Comparison of ENCODE assay signal across 9 mouse cellular contexts in the genomic region with DNA sequence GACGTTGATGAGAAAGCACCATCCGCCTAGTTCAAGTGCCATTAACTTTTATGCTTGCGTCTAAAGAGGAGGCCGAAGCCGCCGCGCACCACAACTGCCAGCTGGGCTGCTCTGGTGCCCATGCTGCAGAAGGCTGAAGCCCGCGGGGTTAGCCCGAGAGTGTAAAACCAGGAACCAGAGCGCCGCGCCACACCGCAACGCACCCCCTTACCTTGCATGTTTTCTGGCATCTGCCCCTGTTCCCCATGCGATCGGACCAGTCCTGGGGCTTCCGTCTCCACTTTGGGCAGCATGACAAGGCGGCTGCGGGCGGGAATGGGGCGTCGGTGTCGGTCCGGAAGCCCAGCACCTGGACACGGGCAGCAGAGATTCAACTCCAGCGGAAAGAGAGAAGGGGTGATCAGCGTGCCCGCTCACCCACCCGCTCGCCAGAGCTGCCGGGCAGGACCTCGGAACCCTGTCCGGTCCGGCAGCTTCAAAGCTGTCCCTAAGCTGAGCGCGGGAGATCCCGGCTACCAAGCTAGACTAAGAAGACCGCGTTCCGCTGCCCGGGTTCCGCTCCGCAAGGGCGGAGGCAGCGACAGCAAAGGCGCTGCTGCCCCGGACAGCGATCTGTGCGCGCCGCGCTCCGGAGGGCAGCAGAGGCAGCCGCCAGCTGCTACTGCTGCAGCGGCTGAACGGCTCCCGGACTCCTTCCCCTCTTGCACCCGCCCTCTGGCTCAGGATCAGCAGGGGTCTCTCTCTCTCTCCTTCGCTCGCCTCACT. TPM values are rescaled to one million over a fixed set of nuclear protein-coding genes. Genes with fewer than 3 reads are reported as not detected.
DNase-seq lines count a peak whose midpoint lies in the region; ATAC-seq and TF ChIP-seq lines count a peak whose summit lies in the region.
"Had no signal": no experiment of that assay in that cellular context is flagged by ENCODE, and none has a peak within 500 bp of the region (broad histone marks: within the 10 kb centered on the region; RNA-seq: fewer than 3 reads in every experiment).

No protein-coding gene starts in this region.

- TF ChIP-seq CTCF in liver, adult 2 months (IDR thresholded peaks at IDR 0.05; ENCODE audit: low read depth, low read length): no peak

- peak; percentile 31 for DNase-seq in urinary bladder, adult 2 months (ENCODE audit: low spot score)
- no peak for DNase-seq in urinary bladder, postnatal 10 days (ENCODE audit: low spot score)
- DNase-seq in hindbrain, embryonic 11.5 days (ENCODE audit: low spot score): peak; percentile 78
- no peak for DNase-seq in liver, adult 2 months (ENCODE audit: extremely low read depth, low read depth, low spot score)
- no peak for DNase-seq in MN1 (ENCODE audit: low spot score)
- no peak for DNase-seq in cerebellum, adult 11 months

- no peak overlapping the region; the same call in 1 of the 2 replicates for H3K9ac ChIP-seq in embryonic facial prominence, embryonic 15.5 days
- H3K9ac ChIP-seq in hindbrain, embryonic 11.5 days (ENCODE audit: low read depth, low read length): peak overlapping the region; percentile 42; the same call in 1 of the 2 replicates
- H3K9ac ChIP-seq in liver, adult 2 months (ENCODE audit: low read depth, low read length): peak overlapping the region; percentile 97
- H3K9ac ChIP-seq in midbrain, embryonic 16.5 days (ENCODE audit: low read depth, low read length): peak overlapping the region; percentile 57; the same call in 1 of the 2 replicates

- TF ChIP-seq POLR2A in liver, adult 2 months (IDR thresholded peaks at IDR 0.05; ENCODE audit: extremely low read depth, insufficient read depth, low read length): 0 out of 2 replicates have a peak, but pooled peaks have one; percentile 39

- peak overlapping the region; percentile 48 for H3K4me3 ChIP-seq in embryonic facial prominence, embryonic 15.5 days (replicated peaks)
- peak overlapping the region; percentile 43 for H3K4me3 ChIP-seq in hindbrain, embryonic 11.5 days (ENCODE audit: low read depth, low read length)
- peak overlapping the region; percentile 84 for H3K4me3 ChIP-seq in liver, adult 2 months (ENCODE audit: insufficient read depth, low read depth, low read length)
- peak overlapping the region; percentile 46 for H3K4me3 ChIP-seq in midbrain, embryonic 16.5 days (ENCODE audit: low read depth, low read length)

- H3K27me3 ChIP-seq in embryonic facial prominence, embryonic 15.5 days: peaks cover 92% of the 10 kb centered on the region
- peaks cover 80% of the 10 kb centered on the region for H3K27me3 ChIP-seq in hindbrain, embryonic 11.5 days (ENCODE audit: control insufficient read depth, insufficient read depth, low read length)
- no peaks in the 10 kb centered on the region for H3K27me3 ChIP-seq in liver, adult 2 months (ENCODE audit: control insufficient read depth, insufficient read depth, low read length)
- H3K27me3 ChIP-seq in midbrain, embryonic 16.5 days (ENCODE audit: control insufficient read depth, insufficient read depth, low read depth, low read length): peaks cover 49% of the 10 kb centered on the region

- peaks cover 43% of the 10 kb centered on the region for H3K4me1 ChIP-seq in embryonic facial prominence, embryonic 15.5 days
- peaks cover 11% of the 10 kb centered on the region for H3K4me1 ChIP-seq in hindbrain, embryonic 11.5 days (replicated peaks; ENCODE audit: control insufficient read depth, insufficient read depth, low read length)
- peaks cover 8% of the 10 kb centered on the region for H3K4me1 ChIP-seq in liver, adult 2 months (ENCODE audit: control insufficient read depth, insufficient read depth, low read length)
- H3K4me1 ChIP-seq in midbrain, embryonic 16.5 days (ENCODE audit: control insufficient read depth, insufficient read depth, low read length): peaks cover 28% of the 10 kb centered on the region

- no peaks in the 10 kb centered on the region for H3K36me3 ChIP-seq in embryonic facial prominence, embryonic 15.5 days
- H3K36me3 ChIP-seq in hindbrain, embryonic 11.5 days (ENCODE audit: control insufficient read depth, insufficient read depth, low read length): no peaks in the 10 kb centered on the region
- H3K36me3 ChIP-seq in liver, adult 2 months (ENCODE audit: control insufficient read depth, insufficient read depth, low read length): peaks cover 9% of the 10 kb centered on the region
- no peaks in the 10 kb centered on the region for H3K36me3 ChIP-seq in midbrain, embryonic 16.5 days (ENCODE audit: control insufficient read depth, insufficient read depth, low read length)

- WGBS in embryonic facial prominence, embryonic 15.5 days: under 1% methylated on average over 61 of the region's 61 CpGs
- under 1% methylated on average over 58 of the region's 61 CpGs for WGBS in hindbrain, embryonic 11.5 days
- WGBS in liver, adult 2 months: under 1% methylated on average over 61 of the region's 61 CpGs
- under 1% methylated on average over 55 of the region's 61 CpGs for WGBS in midbrain, embryonic 16.5 days

- no peaks in the 10 kb centered on the region for H3K9me3 ChIP-seq in embryonic facial prominence, embryonic 15.5 days (replicated peaks)
- no peaks in the 10 kb centered on the region for H3K9me3 ChIP-seq in hindbrain, embryonic 11.5 days (ENCODE audit: control insufficient read depth, low read length)
- H3K9me3 ChIP-seq in midbrain, embryonic 16.5 days (replicated peaks; ENCODE audit: control insufficient read depth, low read length, poor library complexity, severe bottlenecking): no peaks in the 10 kb centered on the region

- peak; percentile 56 for ATAC-seq in embryonic facial prominence, embryonic 15.5 days (ENCODE audit: insufficient number of reproducible peaks, low FRiP score, low TSS enrichment, low read depth)
- peak; percentile 72 for ATAC-seq in hindbrain, embryonic 11.5 days (ENCODE audit: low FRiP score)
- peak; percentile 80 for ATAC-seq in midbrain, embryonic 16.5 days

- H3K79me2 ChIP-seq in liver, adult 2 months (ENCODE audit: control insufficient read depth, insufficient read depth, low read length): peaks cover 26% of the 10 kb centered on the region

- peak overlapping the region; percentile 91 for H3K4me2 ChIP-seq in embryonic facial prominence, embryonic 15.5 days (replicated peaks)
- H3K4me2 ChIP-seq in hindbrain, embryonic 11.5 days (replicated peaks; ENCODE audit: low read depth, low read length): peak overlapping the region; percentile 91
- H3K4me2 ChIP-seq in midbrain, embryonic 16.5 days (ENCODE audit: low read length): peak overlapping the region; percentile 93

- no peak overlapping the region for H3K27ac ChIP-seq in embryonic facial prominence, embryonic 15.5 days (replicated peaks)
- H3K27ac ChIP-seq in hindbrain, embryonic 11.5 days (ENCODE audit: low read depth, low read length): no peak overlapping the region
- H3K27ac ChIP-seq in liver, adult 2 months (replicated peaks; ENCODE audit: insufficient read depth, low read depth, low read length): peak overlapping the region; percentile 98
- no peak overlapping the region for H3K27ac ChIP-seq in midbrain, embryonic 16.5 days (ENCODE audit: low read length)

RNA-seq across cellular contexts. Expression of gene Nr5a2, which starts 11.6 kb away (rescaled TPM):
- polyA plus RNA-seq in urinary bladder, adult 2 months (2012; rRNA removed): 1.1 and 1.3 TPM in 2 replicates
- polyA plus RNA-seq in embryonic facial prominence, embryonic 15.5 days (2015; fragmentation: Nextera tagmentation; extraction: Ambion mirVana): 0.63 and 1.1 TPM in 2 replicates
- 0.26 and 0.68 TPM in 2 replicates for polyA plus RNA-seq in hindbrain, embryonic 11.5 days (2014; fragmentation: Nextera tagmentation; extraction: Ambion mirVana)
- total RNA-seq in liver, adult 2 months (2014; rRNA removed): 37.7 and 41.5 TPM in 2 replicates
- polyA plus RNA-seq in liver, adult 2 months (2012; rRNA removed): 21.4 and 24.0 TPM in 2 replicates
- 0.68 and 1.2 TPM in 2 replicates for polyA plus RNA-seq in midbrain, embryonic 16.5 days (2015; fragmentation: Nextera tagmentation; extraction: Ambion mirVana)
- polyA plus RNA-seq: cortical plate, adult 2 months had no signal

Comparison
In these comparisons a context has a peak if more than half of its experiments do, and no peak if none do; other contexts are left out.
1. DNase-seq: peak in urinary bladder, adult 2 months (single experiment) and hindbrain, embryonic 11.5 days (single experiment); none in urinary bladder, postnatal 10 days (single experiment), liver, adult 2 months (single experiment), MN1 (single experiment) and cerebellum, adult 11 months (single experiment).
2. Peak in every context shown above with its lines, with median percentiles within 50 percentile points of each other: ATAC-seq, H3K4me2 ChIP-seq and H3K4me3 ChIP-seq.